Mouse (Mus musculus) intestine, embryonic 14.5 days (tissue): ENCODE data around the gene Iqgap1. TPM values are rescaled to one million over a fixed set of nuclear protein-coding genes. Genes with fewer than 3 reads are reported as not detected.

Experiments used
- ATAC-seq: fragments of 200-750 bp; cut with Nextera tagmentation; replicated peaks from 2 replicates; pipeline ENCODE4 v1.8.0; 2017; ENCODE audit warnings: low read depth, moderate number of reproducible peaks, moderate TSS enrichment, moderate library complexity; ENCODE audit not compliant: low FRiP score, low TSS enrichment
- DNase-seq: peaks from one replicate; pipeline ENCODE4 v3.0.0-alpha.2; 2018; ENCODE audit warnings: low spot score
- H3K27ac ChIP-seq: fragments of 300-500 bp; sonication (generic); 2 replicates; pipeline ENCODE4 v1.5.1; 2014; ENCODE audit warnings: low read depth, mild to moderate bottlenecking, control low read depth
- H3K27me3 ChIP-seq: fragments of 300-500 bp; sonication (generic); replicated peaks from 2 replicates; pipeline ENCODE4 v1.6.1; 2014; ENCODE audit warnings: low read length, control low read depth; ENCODE audit not compliant: control insufficient read depth, insufficient read depth
- H3K36me3 ChIP-seq: fragments of 300-500 bp; sonication (generic); 2 replicates; pipeline ENCODE4 v1.6.1; 2014; ENCODE audit warnings: low read length, control low read depth; ENCODE audit not compliant: control insufficient read depth, insufficient read depth
- H3K4me1 ChIP-seq: fragments of 300-500 bp; sonication (generic); replicated peaks from 2 replicates; pipeline ENCODE4 v1.6.1; 2014; ENCODE audit warnings: low read length, control low read depth, mixed read lengths; ENCODE audit not compliant: control insufficient read depth, insufficient read depth
- H3K4me2 ChIP-seq: fragments of 300-500 bp; sonication (generic); 2 replicates; pipeline ENCODE4 v1.6.1; 2014; ENCODE audit warnings: low read length
- H3K4me3 ChIP-seq: fragments of 300-500 bp; sonication (generic); 2 replicates; pipeline ENCODE4 v1.5.1; 2014; ENCODE audit warnings: low read depth, low read length, control low read depth, mixed read lengths
- H3K9ac ChIP-seq: fragments of 300-500 bp; sonication (generic); 2 replicates; pipeline ENCODE4 v1.6.1; 2014; ENCODE audit warnings: mild to moderate bottlenecking, low read length
- H3K9me3 ChIP-seq: fragments of 300-500 bp; sonication (generic); 2 replicates; pipeline ENCODE4 v1.6.1; 2016; ENCODE audit warnings: low read length, control low read depth; ENCODE audit not compliant: control insufficient read depth
- WGBS: fragments of 180-500 bp; shearing (Covaris S2); extraction: QIAGEN DNeasy Blood & Tissue Kit; methylation state at CpG from one replicate; pipeline ENCODE4 v1.1.7; 2014; 5-methylcytosine and 5-hydroxymethylcytosine counted together
- polyA plus RNA-seq: library from polyadenylated mRNA; unstranded; fragments of >200 nt; fragmentation: Nextera tagmentation; extraction: Ambion mirVana; gene quantifications from 2 replicates; pipeline ENCODE4 v1.2.1, GENCODE M21; 2014

The Iqgap1 gene
- polyA plus RNA-seq, 1 experiment from 2014 or later = 81.7 TPM

DNA sequence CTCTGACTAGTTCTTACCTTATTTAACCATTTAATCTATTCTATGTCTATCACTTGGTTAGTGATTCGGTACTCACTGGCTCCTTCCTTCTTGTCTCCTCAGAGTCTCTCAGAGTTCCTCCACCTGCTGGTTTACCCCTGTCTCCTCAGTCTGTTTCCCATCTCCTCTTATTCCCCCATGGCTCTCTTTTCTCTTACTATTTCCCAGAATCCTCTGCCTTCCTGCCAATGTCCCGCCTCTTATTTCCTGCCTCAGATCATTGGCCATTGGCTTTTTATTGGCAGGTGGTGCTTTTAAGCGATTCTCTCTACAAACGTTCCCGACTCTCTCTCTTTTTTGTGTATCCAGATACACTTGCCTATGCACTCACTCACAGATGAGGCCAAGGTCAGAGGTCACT is 20.9 kb upstream of the Iqgap1 start:
- no peaks in the 10 kb centered on the region for H3K27me3 ChIP-seq

GRCm38 (mm10) chr7:80846280-80846678 is 20.5 kb upstream of the Iqgap1 start:
- WGBS = 87% methylated on average over 10 of the region's 10 CpGs
- no peak overlapping the region for H3K27ac ChIP-seq
- H3K4me2 ChIP-seq = no peak overlapping the region
- no peak for DNase-seq
- ATAC-seq = no peak
- H3K9me3 ChIP-seq = no peaks in the 10 kb centered on the region
- no peak overlapping the region for H3K9ac ChIP-seq
- no peak overlapping the region for H3K4me3 ChIP-seq
- 0 out of 2 replicates have a peak, but pooled peaks cover 2% of the 10 kb centered on the region for H3K4me1 ChIP-seq
- no peaks in the 10 kb centered on the region for H3K36me3 ChIP-seq
- H3K27me3 ChIP-seq = no peaks in the 10 kb centered on the region

More for the DNA sequence above, 20.9 kb upstream of the Iqgap1 start:
- Histone ChIP-seq H3K4me2 (no peak overlapping the region), H3K36me3 (no peaks in the 10 kb centered on the region), H3K27ac (no peak overlapping the region), H3K4me3 (no peak overlapping the region), H3K4me1 (0 out of 2 replicates have a peak, but pooled peaks cover 2% of the 10 kb centered on the region), H3K9ac (no peak overlapping the region), H3K9me3 (no peaks in the 10 kb centered on the region)
- no peak for DNase-seq
- 92% methylated on average over 5 of the region's 5 CpGs for WGBS
- ATAC-seq = no peak

- DNase-seq (no peak), ATAC-seq (no peak)
- no peaks in the 10 kb centered on the region for H3K36me3 ChIP-seq
- no peak overlapping the region for H3K4me2 ChIP-seq
- H3K27me3 ChIP-seq = no peaks in the 10 kb centered on the region
- WGBS = 65% methylated on average over 15 of the region's 15 CpGs
- no peak overlapping the region for H3K9ac ChIP-seq
- H3K4me1 ChIP-seq = peaks cover 4% of the 10 kb centered on the region; the same call in 1 of the 2 replicates
- H3K4me3 ChIP-seq = no peak overlapping the region
- no peaks in the 10 kb centered on the region for H3K9me3 ChIP-seq
- H3K27ac ChIP-seq = no peak overlapping the region
These were observed 20.0 kb upstream of the Iqgap1 start for GRCm38 (mm10) chr7:80845621-80846279.

DNA sequence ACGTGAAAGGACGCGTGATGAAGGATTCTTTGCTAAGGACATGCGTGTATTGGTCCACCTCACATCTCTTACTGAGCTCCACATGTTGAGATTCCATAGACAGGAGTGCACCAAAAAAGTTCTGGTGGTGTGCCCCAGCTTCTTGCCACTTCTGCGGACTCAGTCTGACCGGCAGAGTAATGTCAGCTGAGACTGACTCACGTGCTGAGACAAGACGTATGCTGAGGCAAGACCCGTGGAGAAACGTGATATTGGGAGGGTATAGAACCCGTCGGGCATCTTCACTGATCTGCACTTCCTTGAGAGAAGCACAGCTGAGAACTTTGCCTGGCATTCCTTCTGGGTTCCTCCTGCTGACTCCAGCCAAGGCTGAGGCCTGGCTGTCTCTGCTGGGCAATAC is 18.9 kb upstream of the Iqgap1 start:
- WGBS = 95% methylated on average over 12 of the region's 12 CpGs
- Histone ChIP-seq H3K4me3 (no peak overlapping the region), H3K9ac (no peak overlapping the region), H3K4me1 (peaks cover 9% of the 10 kb centered on the region; the same call in 1 of the 2 replicates), H3K27me3 (no peaks in the 10 kb centered on the region), H3K9me3 (no peaks in the 10 kb centered on the region), H3K4me2 (no peak overlapping the region), H3K27ac (no peak overlapping the region), H3K36me3 (no peaks in the 10 kb centered on the region)
- DNase-seq (no peak), ATAC-seq (no peak)

DNA sequence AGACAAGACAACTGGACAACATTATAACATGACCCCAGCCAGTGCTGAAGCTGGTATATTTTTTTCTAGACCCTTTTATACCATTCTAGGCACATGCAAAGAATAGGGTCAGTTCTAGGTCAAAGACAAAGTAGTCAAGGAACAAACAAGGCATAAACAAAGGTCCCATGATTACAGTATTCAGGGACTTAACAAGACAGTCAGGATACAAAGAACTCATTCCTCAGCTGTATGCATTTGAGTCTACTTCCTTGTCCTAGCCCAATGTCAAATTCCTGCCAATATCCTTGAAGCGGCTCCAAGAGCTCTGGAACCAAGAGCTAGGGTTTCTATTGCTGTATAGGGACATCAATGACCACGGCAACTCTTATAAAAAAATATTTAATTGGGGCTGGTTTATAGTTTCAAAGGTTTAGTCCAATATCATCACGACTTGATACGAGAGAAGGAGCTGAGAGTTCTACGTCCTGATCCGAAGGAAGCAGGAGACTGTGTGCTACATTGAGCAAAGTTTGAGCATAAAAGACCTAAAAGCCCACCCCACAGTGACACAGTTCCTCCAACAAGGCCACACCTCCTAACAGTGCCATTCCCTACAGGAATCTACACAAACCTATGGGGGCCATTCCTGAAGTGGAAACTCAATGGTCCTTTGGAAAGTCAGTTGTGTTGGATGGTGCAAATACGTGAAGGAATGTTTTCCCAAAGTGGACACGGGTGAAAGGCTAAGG is 18.3 kb upstream of the Iqgap1 start:
- H3K4me2 ChIP-seq = no peak overlapping the region
- peaks cover 9% of the 10 kb centered on the region; the same call in 1 of the 2 replicates for H3K4me1 ChIP-seq
- H3K36me3 ChIP-seq = no peaks in the 10 kb centered on the region
- 92% methylated on average over 8 of the region's 8 CpGs for WGBS
- no peak for ATAC-seq
- no peak overlapping the region for H3K27ac ChIP-seq
- H3K27me3 ChIP-seq = no peaks in the 10 kb centered on the region
- DNase-seq = no peak
- H3K4me3 ChIP-seq = no peak overlapping the region
- no peaks in the 10 kb centered on the region for H3K9me3 ChIP-seq
- no peak overlapping the region for H3K9ac ChIP-seq

GRCm38 (mm10) chr7:80843176-80843575 is 17.4 kb upstream of the Iqgap1 start:
- ATAC-seq = no peak
- WGBS = 82% methylated on average over 1 of the region's 1 CpGs
- Histone ChIP-seq H3K27me3 (no peaks in the 10 kb centered on the region), H3K27ac (no peak overlapping the region), H3K9ac (no peak overlapping the region), H3K36me3 (no peaks in the 10 kb centered on the region), H3K4me3 (no peak overlapping the region), H3K9me3 (no peaks in the 10 kb centered on the region), H3K4me2 (no peak overlapping the region), H3K4me1 (peaks cover 9% of the 10 kb centered on the region; the same call in 1 of the 2 replicates)
- no peak for DNase-seq

GRCm38 (mm10) chr7:80842132-80842531 is 16.4 kb upstream of the Iqgap1 start:
- peaks cover 9% of the 10 kb centered on the region; the same call in 1 of the 2 replicates for H3K4me1 ChIP-seq
- ATAC-seq = no peak
- H3K4me2 ChIP-seq = no peak overlapping the region
- H3K27me3 ChIP-seq = no peaks in the 10 kb centered on the region
- DNase-seq = no peak
- no peak overlapping the region for H3K27ac ChIP-seq
- H3K36me3 ChIP-seq = no peaks in the 10 kb centered on the region
- H3K9me3 ChIP-seq = no peaks in the 10 kb centered on the region
- no peak overlapping the region for H3K4me3 ChIP-seq
- 54% methylated on average over 5 of the region's 5 CpGs for WGBS
- H3K9ac ChIP-seq = no peak overlapping the region

DNA sequence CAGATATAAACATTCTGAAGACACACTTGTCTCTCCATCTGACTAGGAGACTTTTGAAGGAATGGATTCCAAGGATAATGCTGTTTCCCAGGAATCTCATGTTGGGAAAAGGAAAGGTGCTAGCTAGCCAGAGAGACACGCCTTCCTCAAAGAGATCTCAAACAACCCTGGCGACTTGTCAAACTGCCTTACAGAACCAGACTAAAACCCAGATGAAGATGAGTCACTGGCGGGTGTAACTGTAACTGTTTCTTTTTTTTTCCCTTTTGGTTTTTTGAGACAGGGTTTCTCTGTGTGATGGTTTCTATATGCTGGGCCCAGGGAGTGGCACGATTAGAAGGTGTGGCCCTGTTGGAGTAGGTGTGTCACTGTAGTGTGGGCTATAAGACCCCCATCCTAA is 15.2 kb upstream of the Iqgap1 start:
- no peaks in the 10 kb centered on the region for H3K36me3 ChIP-seq
- H3K9me3 ChIP-seq = no peaks in the 10 kb centered on the region
- H3K27me3 ChIP-seq = no peaks in the 10 kb centered on the region
- H3K27ac ChIP-seq = no peak overlapping the region
- peaks cover 7% of the 10 kb centered on the region for H3K4me1 ChIP-seq
- no peak overlapping the region for H3K9ac ChIP-seq
- no peak overlapping the region for H3K4me3 ChIP-seq
- DNase-seq = no peak
- 62% methylated on average over 4 of the region's 4 CpGs for WGBS
- no peak for ATAC-seq
- H3K4me2 ChIP-seq = no peak overlapping the region
